Mouse (Mus musculus) brain, embryonic 14.5 days (tissue): Measurements from ENCODE around the gene Slc35g3.

Experiments
- CTCF ChIP-seq: fragments of 200-500 bp; IDR thresholded peaks from 2 replicates; pipeline ENCODE4 v1.5.1; 2012; ENCODE audit warnings: inconsistent platforms, mild to moderate bottlenecking, moderate library complexity, borderline replicate concordance; ENCODE audit not compliant: insufficient read depth, insufficient read length; ENCODE audit errors: extremely low read depth
- POLR2A ChIP-seq: fragments of 200-500 bp; IDR thresholded peaks from 2 replicates; pipeline ENCODE4 v1.6.1; 2012; ENCODE audit warnings: mild to moderate bottlenecking, inconsistent platforms, borderline replicate concordance; ENCODE audit not compliant: poor library complexity, insufficient read depth, insufficient read length, severe bottlenecking; ENCODE audit errors: extremely low read depth

- TF ChIP-seq POLR2A (no peak), CTCF (no peak)
Observed at GRCm38 (mm10) chr11:69725951-69726350, 35.8 kb downstream of the Slc35g3 start.
